Mouse (Mus musculus) MEL (cell line): Measurements from ENCODE around the gene Fndc3b. TPM values are rescaled to one million over a fixed set of nuclear protein-coding genes. Genes with fewer than 3 reads are reported as not detected.

Experiments used
- DNase-seq: peaks from one replicate; pipeline ENCODE4 v3.0.0; 2011; ENCODE audit warnings: low read depth, low spot score
- H3K27ac ChIP-seq: 2 replicates; pipeline ENCODE4 v1.5.1; 2012; ENCODE audit warnings: low read depth, mild to moderate bottlenecking, control low read depth, low read length, moderate library complexity; ENCODE audit not compliant: control insufficient read depth
- H3K27me3 ChIP-seq, 2 experiments: fragments of 150-350 bp in 1 of 2; sonication (generic) in 1 of 2; 2 replicates each; pipeline ENCODE4 v1.6.1; 2012; ENCODE audit warnings: low read length in 2 of 2, mild to moderate bottlenecking in 2 of 2, improper control_type of control experiment in 1 of 2, moderate library complexity in 1 of 2; ENCODE audit not compliant: insufficient read depth in 2 of 2, control insufficient read depth in 1 of 2
- H3K36me3 ChIP-seq, 2 experiments: 2 replicates each; pipeline ENCODE4 v1.6.1; 2012 to 2014; ENCODE audit warnings: low read length in 2 of 2, improper control_type of control experiment in 1 of 2, inconsistent platforms in 1 of 2, mild to moderate bottlenecking in 1 of 2; ENCODE audit not compliant: insufficient read depth in 2 of 2, control insufficient read depth in 1 of 2
- H3K4me1 ChIP-seq, 2 experiments: fragments of 150-350 bp in 1 of 2; sonication (generic) in 1 of 2; 2 replicates each; pipeline ENCODE4 v1.6.1; 2012; ENCODE audit warnings: low read length in 2 of 2, improper control_type of control experiment in 1 of 2, mild to moderate bottlenecking in 1 of 2; ENCODE audit not compliant: insufficient read depth in 2 of 2, control insufficient read depth in 1 of 2
- H3K4me3 ChIP-seq, 2 experiments: fragments of 150-350 bp in 1 of 2; sonication (generic) in 1 of 2; 2 replicates each; pipeline ENCODE4 v1.5.1; 2012; ENCODE audit warnings: low read depth in 2 of 2, low read length in 2 of 2, mild to moderate bottlenecking in 2 of 2, moderate library complexity in 2 of 2, control low read depth in 1 of 2, improper control_type of control experiment in 1 of 2; ENCODE audit not compliant: control insufficient read depth in 1 of 2, insufficient read depth in 1 of 2
- H3K79me2 ChIP-seq: 2 replicates; pipeline ENCODE4 v1.6.1; 2012; ENCODE audit warnings: mild to moderate bottlenecking, low read length, moderate library complexity; ENCODE audit not compliant: control insufficient read depth, poor library complexity, insufficient read depth
- H3K9ac ChIP-seq: 2 replicates; pipeline ENCODE4 v1.6.1; 2012; ENCODE audit warnings: low read depth, mild to moderate bottlenecking, control low read depth, low read length, moderate library complexity; ENCODE audit not compliant: control insufficient read depth, poor library complexity, severe bottlenecking
- H3K9me3 ChIP-seq: fragments of 150-350 bp; sonication (generic); replicated peaks from 2 replicates; pipeline ENCODE4 v1.6.1; 2012; ENCODE audit warnings: mild to moderate bottlenecking, low read length, improper control_type of control experiment, moderate library complexity; ENCODE audit not compliant: insufficient read depth
- BHLHE40 ChIP-seq: IDR thresholded peaks from 2 replicates; pipeline ENCODE4 v1.6.1; 2012; ENCODE audit warnings: low read depth, mild to moderate bottlenecking, inconsistent platforms, low read length, improper control_type of control experiment, borderline replicate concordance
- CHD1 ChIP-seq: IDR thresholded peaks from 2 replicates; pipeline ENCODE4 v1.6.1; 2012; ENCODE audit warnings: low read depth, mild to moderate bottlenecking, inconsistent platforms, low read length, improper control_type of control experiment
- E2F4 ChIP-seq: IDR thresholded peaks from 2 replicates; pipeline ENCODE4 v1.6.1; 2011; ENCODE audit warnings: low read depth, low read length, improper control_type of control experiment, borderline replicate concordance
- EP300 ChIP-seq, 2 experiments: IDR thresholded peaks; 2 replicates each; pipeline ENCODE4 v1.6.1; 2011; ENCODE audit warnings: improper control_type of control experiment in 2 of 2, low read length in 2 of 2, low read depth in 1 of 2, mild to moderate bottlenecking in 1 of 2
- GABPA ChIP-seq: IDR thresholded peaks from 2 replicates; pipeline ENCODE4 v1.6.1; 2012; ENCODE audit warnings: low read depth, mild to moderate bottlenecking, inconsistent platforms, low read length, improper control_type of control experiment, moderate library complexity
- GATA1 ChIP-seq: IDR thresholded peaks from 2 replicates; pipeline ENCODE4 v1.6.1; 2011; ENCODE audit warnings: low read depth, low read length, improper control_type of control experiment
- HCFC1 ChIP-seq: IDR thresholded peaks from 2 replicates; pipeline ENCODE4 v1.6.1; 2012; ENCODE audit warnings: low read depth, mild to moderate bottlenecking, inconsistent platforms, low read length, improper control_type of control experiment, moderate library complexity
- JUND ChIP-seq: IDR thresholded peaks from 2 replicates; pipeline ENCODE4 v1.6.1; 2011; ENCODE audit warnings: low read depth, mild to moderate bottlenecking, improper control_type of control experiment, low read length
- KAT2A ChIP-seq: conservative IDR thresholded peaks from 2 replicates; pipeline ENCODE4 v1.6.1; 2012; ENCODE audit warnings: low read depth, low read length, improper control_type of control experiment, inconsistent platforms
- MAX ChIP-seq: IDR thresholded peaks from 2 replicates; pipeline ENCODE4 v1.6.1; 2011; ENCODE audit warnings: low read length, improper control_type of control experiment
- NRF1 ChIP-seq: IDR thresholded peaks from 2 replicates; pipeline ENCODE4 v1.6.1; 2014; ENCODE audit warnings: low read depth, mild to moderate bottlenecking, inconsistent platforms, low read length, improper control_type of control experiment, moderate library complexity; ENCODE audit not compliant: poor library complexity, insufficient read depth, severe bottlenecking
- RCOR1 ChIP-seq: IDR thresholded peaks from 2 replicates; pipeline ENCODE4 v1.6.1; 2012; ENCODE audit warnings: low read depth, mild to moderate bottlenecking, inconsistent platforms, low read length, improper control_type of control experiment
- SIN3A ChIP-seq: IDR thresholded peaks from 2 replicates; pipeline ENCODE4 v1.6.1; 2012; ENCODE audit warnings: low read length, improper control_type of control experiment, inconsistent platforms
- SMC3 ChIP-seq: IDR thresholded peaks from 2 replicates; pipeline ENCODE4 v1.6.1; 2011; ENCODE audit warnings: low read depth, low read length, improper control_type of control experiment
- TCF12 ChIP-seq: IDR thresholded peaks from 2 replicates; pipeline ENCODE4 v1.6.1; 2014; ENCODE audit warnings: low read depth, mild to moderate bottlenecking, inconsistent platforms, low read length, improper control_type of control experiment, moderate library complexity
- UBTF ChIP-seq: IDR thresholded peaks from 2 replicates; pipeline ENCODE4 v1.6.1; 2012; ENCODE audit warnings: low read depth, mild to moderate bottlenecking, inconsistent platforms, low read length, improper control_type of control experiment, moderate library complexity, borderline replicate concordance; ENCODE audit not compliant: insufficient read depth
- USF2 ChIP-seq, 2 experiments: IDR thresholded peaks; 2 replicates each; pipeline ENCODE4 v1.6.1; 2011 to 2012; ENCODE audit warnings: improper control_type of control experiment in 2 of 2, low read length in 2 of 2, borderline replicate concordance in 1 of 2, inconsistent platforms in 1 of 2, low read depth in 1 of 2, mild to moderate bottlenecking in 1 of 2; ENCODE audit not compliant: insufficient read depth in 1 of 2
- ZKSCAN1 ChIP-seq: IDR thresholded peaks from 2 replicates; pipeline ENCODE4 v1.6.1; 2012; ENCODE audit warnings: low read depth, mild to moderate bottlenecking, inconsistent platforms, low read length, improper control_type of control experiment, moderate library complexity
- polyA plus RNA-seq, 2 experiments: library from polyadenylated mRNA; stranded (reverse) in 1 of 2; unstranded in 1 of 2; fragments of >175 nt in 1 of 2; fragments of >200 nt in 1 of 2; gene quantifications; 2 replicates each; pipeline versions ENCODE4 v1.2.1 to v1.2.4; 2012; ENCODE audit warnings: low replicate concordance in 2 of 2, low read depth in 1 of 2; ENCODE audit not compliant: insufficient read length in 2 of 2, insufficient read depth in 1 of 2, missing spikeins in 1 of 2
- total RNA-seq: library from RNA; depleted of rRNA; stranded (reverse); fragments of 300-350 nt; gene quantifications from 2 replicates; pipeline ENCODE4 v1.2.3, GENCODE M21; 2012

Fndc3b gene
- total and polyA plus RNA-seq, 3 experiments, result not detected

- Histone ChIP-seq H3K9me3 (no peaks in the 10 kb centered on the region), H3K27ac (no peak overlapping the region), H3K79me2 (no peaks in the 10 kb centered on the region), H3K27me3 (no peaks in the 10 kb centered on the region), H3K4me3 (no peak overlapping the region), H3K9ac (no peak overlapping the region), H3K4me1 (no peaks in the 10 kb centered on the region), H3K36me3 (no peaks in the 10 kb centered on the region)
- DNase-seq, result no peak
- TF ChIP-seq HCFC1, result no peak
- no peak for TF ChIP-seq GABPA
- no peak for TF ChIP-seq ZKSCAN1
- no peak for TF ChIP-seq MAX
- no peak for TF ChIP-seq GATA1
- no peak for TF ChIP-seq NRF1
- no peak for TF ChIP-seq CHD1
- TF ChIP-seq UBTF, result no peak
- TF ChIP-seq SMC3, result no peak
- no peak for TF ChIP-seq JUND
- no peak for TF ChIP-seq BHLHE40
- no peak for TF ChIP-seq TCF12
- TF ChIP-seq E2F4, result no peak
- TF ChIP-seq USF2 (IDR thresholded peaks at IDR 0.05; ENCODE audit: borderline replicate concordance in 1 of 2, insufficient read depth in 1 of 2, low read depth in 1 of 2, low read length in 2 of 2), result no peak
- no peak for TF ChIP-seq EP300 (IDR thresholded peaks at IDR 0.05; ENCODE audit: low read depth in 1 of 2, low read length in 2 of 2)
- no peak for TF ChIP-seq KAT2A
- no peak for TF ChIP-seq SIN3A
- TF ChIP-seq RCOR1, result no peak
These were observed 176.9 kb downstream of the Fndc3b start for GRCm38 (mm10) chr3:27534208-27534607.

DNA sequence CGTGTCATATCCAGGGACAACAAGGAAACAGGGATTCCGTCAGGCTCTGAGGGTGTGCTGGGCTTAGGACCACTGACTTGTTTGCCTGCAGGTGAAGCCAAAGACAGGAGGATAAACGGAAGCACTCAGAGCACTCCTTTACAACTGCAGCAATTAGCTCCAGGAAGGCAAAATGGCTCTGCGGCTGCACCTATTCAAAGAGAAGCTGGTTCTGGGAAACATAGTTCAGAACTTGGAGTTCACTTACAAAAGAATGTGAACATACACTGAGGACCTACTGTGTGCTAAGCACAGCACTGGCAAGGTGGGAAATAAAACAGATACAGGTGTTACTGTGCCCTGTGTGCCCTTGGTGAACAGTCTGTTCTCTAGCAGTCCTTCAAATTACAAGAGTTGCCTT lies 177.4 kb downstream of the Fndc3b start:
- Histone ChIP-seq H3K4me1 (no peaks in the 10 kb centered on the region), H3K27ac (no peak overlapping the region), H3K9ac (no peak overlapping the region), H3K4me3 (no peak overlapping the region), H3K36me3 (no peaks in the 10 kb centered on the region), H3K79me2 (no peaks in the 10 kb centered on the region), H3K9me3 (no peaks in the 10 kb centered on the region), H3K27me3 (no peaks in the 10 kb centered on the region)
- no peak for TF ChIP-seq KAT2A
- DNase-seq, result no peak
